Mouse (Mus musculus) embryo, embryonic 10 days (tissue): Measurements from ENCODE around the gene Tmem59.

Experiments used
- DNase-seq: peaks from one replicate; pipeline ENCODE4 v3.0.0-alpha.2; 2015; ENCODE audit warnings: low spot score

Tmem59 gene

GRCm38 (mm10) chr4:107178182-107178829, at the start of gene Tmem59:
Tmem59 (plus strand) TSS chr4:107178399.
- peak; percentile 96 for DNase-seq

GRCm38 (mm10) chr4:107129373-107129772, 48.8 kb upstream of the Tmem59 start:
- no peak for DNase-seq

- peak; percentile 48 for DNase-seq
Measured at GRCm38 (mm10) chr4:107130534-107130933, 47.7 kb upstream of the Tmem59 start.

- DNase-seq: no peak
Measured at GRCm38 (mm10) chr4:107134891-107135290, 43.3 kb upstream of the Tmem59 start.

GRCm38 (mm10) chr4:107135663-107136062, 42.5 kb upstream of the Tmem59 start:
- no peak for DNase-seq

- no peak for DNase-seq
Measured at GRCm38 (mm10) chr4:107136531-107136930, 41.7 kb upstream of the Tmem59 start.

- no peak for DNase-seq
Measured at GRCm38 (mm10) chr4:107138948-107139835, 39.0 kb upstream of the Tmem59 start.

GRCm38 (mm10) chr4:107139836-107140631, 38.2 kb upstream of the Tmem59 start:
- DNase-seq: peak; percentile 74

GRCm38 (mm10) chr4:107143511-107143910, 34.7 kb upstream of the Tmem59 start:
- DNase-seq: no peak

- DNase-seq: no peak
Measured at GRCm38 (mm10) chr4:107150991-107151390, 27.2 kb upstream of the Tmem59 start.

GRCm38 (mm10) chr4:107152571-107152970, 25.6 kb upstream of the Tmem59 start:
- no peak for DNase-seq

- DNase-seq: no peak
Measured at GRCm38 (mm10) chr4:107156983-107157401, 21.2 kb upstream of the Tmem59 start.

GRCm38 (mm10) chr4:107159166-107159773, 18.9 kb upstream of the Tmem59 start:
- DNase-seq: no peak

- no peak for DNase-seq
Measured at GRCm38 (mm10) chr4:107160181-107160580, 18.0 kb upstream of the Tmem59 start.

- no peak for DNase-seq
Measured at GRCm38 (mm10) chr4:107163341-107163740, 14.9 kb upstream of the Tmem59 start.

- peak; percentile 90 for DNase-seq
Measured at GRCm38 (mm10) chr4:107163756-107164587, 14.2 kb upstream of the Tmem59 start.

- no peak for DNase-seq
Measured at GRCm38 (mm10) chr4:107166700-107167099, 11.5 kb upstream of the Tmem59 start.

- no peak for DNase-seq
Measured at GRCm38 (mm10) chr4:107167798-107168197, 10.4 kb upstream of the Tmem59 start.

- DNase-seq: no peak
Measured at GRCm38 (mm10) chr4:107177506-107177905, 693 bp upstream of the Tmem59 start.

- peak; percentile 71 for DNase-seq
Measured at GRCm38 (mm10) chr4:107178830-107179490, 761 bp downstream of the Tmem59 start, which contains the start of gene Tceanc2. Tceanc2 (minus strand) TSS chr4:107179116.
